Mouse (Mus musculus) frontal cortex, postnatal 14 days (tissue): Measurements from ENCODE around the gene Ccr8.
A peak's percentile ranks its signal among the peaks of the same experiment; 100 is the strongest.
"Not testable (repeated sequence)": the region's sequence is repeated elsewhere in the genome, so short reads cannot be mapped to it uniquely, and the experiment has no call there.

Experiments used
- DNase-seq, 2 experiments: peaks; one replicate each; pipeline ENCODE4 v3.0.0; 2022; ENCODE audit warnings: low spot score in 2 of 2

Gene Ccr8

DNA sequence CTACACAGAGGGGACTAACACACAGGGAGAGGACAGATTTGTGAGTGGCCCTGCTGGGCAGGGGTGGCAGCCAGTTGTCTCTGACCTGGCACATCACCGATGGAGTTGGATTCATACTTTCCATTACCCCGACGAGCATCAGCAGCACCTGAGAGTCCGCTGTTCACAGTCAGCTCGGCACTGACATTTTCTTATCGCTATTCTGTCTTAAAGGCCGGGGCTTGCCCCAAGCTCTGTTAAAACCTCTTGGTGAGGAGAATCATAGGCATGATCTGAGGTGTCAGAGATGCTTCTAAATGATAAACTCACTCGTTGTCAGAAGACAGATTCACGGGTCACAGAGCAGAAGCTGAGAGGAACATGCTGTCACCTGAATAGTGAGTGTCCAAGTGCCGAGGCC, 828 bp upstream of the Ccr8 start:
- DNase-seq, result no peak

DNA sequence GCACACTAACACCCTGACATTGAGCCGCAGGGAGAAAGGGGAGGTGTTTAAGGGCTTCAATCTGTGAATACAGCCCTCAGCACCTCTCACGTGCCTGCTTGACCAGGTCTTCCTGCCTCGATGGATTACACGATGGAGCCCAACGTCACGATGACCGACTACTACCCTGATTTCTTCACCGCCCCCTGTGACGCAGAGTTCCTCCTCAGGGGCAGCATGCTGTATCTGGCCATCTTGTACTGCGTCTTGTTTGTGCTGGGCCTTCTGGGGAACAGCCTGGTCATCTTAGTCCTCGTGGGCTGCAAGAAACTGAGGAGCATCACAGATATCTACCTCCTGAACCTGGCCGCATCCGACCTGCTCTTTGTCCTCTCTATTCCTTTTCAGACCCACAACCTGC, 1.8 kb downstream of the Ccr8 start:
- no peak for DNase-seq

DNA sequence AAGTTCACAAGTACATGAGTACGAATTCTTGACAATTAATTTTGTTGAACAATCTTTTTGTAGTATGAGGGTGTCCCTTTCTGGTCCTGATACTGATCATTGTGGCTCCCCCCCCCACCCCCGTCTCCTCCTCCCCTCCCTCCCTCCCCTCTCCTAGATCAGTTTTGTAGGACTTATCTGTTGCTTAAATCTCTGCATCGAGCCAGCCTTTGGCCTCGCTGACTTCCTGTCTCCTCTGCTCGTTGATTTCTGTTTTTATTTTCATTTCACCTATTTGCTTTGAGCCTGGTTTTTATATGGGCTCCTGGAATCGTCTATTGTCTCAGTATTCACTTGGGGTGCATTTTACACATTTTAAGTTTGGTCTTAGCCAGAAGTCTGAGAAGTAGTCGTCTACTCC, 4.0 kb downstream of the Ccr8 start:
- no peak for DNase-seq

DNA sequence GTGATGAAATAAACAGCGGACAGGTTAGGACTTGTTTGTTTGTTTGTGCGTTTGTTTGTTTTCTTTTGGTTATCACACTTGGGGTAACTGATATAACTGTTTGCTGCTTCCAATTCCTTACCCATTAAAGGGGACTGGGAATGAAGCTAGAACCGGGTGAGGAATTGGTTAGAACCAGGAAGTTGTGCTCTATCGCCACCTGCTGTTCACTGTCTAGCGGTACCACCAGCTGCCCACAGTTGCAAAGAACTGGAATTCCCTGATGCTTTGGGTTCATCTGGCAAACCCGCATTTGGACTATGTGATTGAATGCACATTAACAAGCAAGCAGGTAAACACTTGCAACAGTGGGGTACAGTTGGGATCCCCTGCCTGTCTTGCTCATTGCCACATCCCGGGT, 6.8 kb downstream of the Ccr8 start:
- peak in 1 of 2 experiments; percentile 70 for DNase-seq

DNA sequence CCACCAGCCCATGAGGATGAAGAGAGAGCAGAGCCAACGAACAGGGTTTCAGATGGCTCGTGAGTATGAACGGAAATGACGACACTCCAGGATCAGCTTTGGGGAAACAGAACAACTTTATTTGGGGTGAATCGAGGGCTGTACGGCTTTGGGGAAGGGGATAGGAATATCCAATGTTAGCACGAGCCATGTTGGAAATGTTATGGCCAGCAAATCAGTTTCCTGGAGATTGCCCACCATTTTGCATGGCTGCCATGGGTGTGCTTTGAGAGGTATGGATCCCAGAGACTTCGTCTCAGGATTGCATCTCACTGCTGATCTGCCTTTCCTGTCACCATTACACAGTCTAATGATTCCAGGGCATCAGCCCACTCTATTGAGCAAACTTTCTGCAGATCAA, 7.4 kb downstream of the Ccr8 start:
- no peak for DNase-seq

DNA sequence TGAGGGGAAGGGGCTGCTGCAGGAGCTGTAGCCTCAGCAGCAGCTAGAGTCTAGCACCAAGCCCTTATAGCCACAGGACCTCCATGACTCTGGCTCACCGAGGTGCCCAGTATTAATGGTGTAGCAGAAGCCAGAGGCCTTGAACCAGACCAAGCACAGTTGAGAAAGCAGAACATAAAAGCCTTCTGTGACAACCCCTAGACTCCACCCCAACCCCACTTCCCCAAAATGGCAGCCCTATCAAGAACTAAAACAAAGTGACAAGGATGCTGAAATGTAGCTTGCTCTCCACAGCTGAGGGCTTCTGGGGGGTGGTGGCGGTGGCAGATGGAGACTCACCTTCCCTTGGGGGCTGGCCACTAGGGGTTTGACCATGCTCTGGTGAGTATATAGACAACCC, 9.3 kb downstream of the Ccr8 start:
- DNase-seq, result no peak

DNA sequence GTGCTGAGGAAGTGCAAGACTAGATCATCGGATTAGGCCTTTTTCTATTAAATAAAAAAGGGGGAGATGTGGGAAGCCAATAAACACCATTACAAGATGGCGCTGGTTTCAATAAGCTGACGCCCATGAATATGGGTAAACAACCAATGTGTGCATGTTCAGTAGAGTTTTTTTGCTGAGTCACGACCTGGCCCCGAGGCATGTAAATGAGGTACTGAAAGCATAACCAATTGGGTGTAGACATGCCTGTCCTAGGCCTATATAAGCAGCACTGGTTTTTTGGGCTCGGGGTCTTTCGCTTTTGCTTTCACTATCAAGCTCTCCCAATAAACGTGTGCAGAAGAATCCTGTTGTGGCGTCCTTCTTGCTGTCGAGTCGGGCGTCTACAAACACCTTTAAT, 17.0 kb downstream of the Ccr8 start:
- not testable (repeated sequence) for DNase-seq

DNA sequence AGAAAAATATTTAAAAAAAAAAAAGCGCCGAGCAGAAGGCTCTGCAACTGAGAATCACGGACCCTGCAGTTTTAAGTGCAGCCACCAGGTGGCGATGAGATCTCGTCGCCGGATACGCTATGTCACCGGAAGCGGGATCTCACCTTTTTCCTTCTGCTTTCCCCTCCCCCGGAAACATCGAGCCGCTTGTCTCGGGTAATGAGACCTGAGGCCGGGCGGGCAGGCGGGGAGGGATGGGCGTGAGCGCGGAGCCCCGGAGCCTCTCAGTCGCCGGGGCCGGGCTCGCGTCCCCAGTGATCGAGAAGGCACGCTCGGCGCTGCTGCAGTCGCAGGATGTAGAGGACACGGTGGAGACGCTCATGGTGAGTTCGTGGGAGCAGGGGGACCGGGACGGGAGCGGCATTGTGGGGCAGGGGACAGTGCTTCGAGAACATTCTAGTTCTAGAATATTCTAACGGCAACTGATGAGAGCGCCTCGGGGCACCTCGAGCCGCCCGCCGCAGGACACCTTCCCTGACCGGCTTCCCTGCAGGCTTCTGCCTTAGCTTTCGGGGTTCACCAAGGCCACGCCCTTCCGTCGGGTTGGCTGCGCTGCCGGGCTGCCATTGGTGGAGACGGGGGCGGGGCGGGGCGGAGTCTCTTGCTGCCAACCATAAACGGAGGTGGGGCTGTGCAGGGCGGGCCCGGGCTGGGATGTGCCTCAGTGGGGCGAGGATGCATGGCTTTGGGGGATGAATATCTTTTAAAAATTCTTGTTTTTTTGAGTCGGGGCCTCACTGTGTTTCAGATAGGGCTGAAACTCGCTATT, 18.5 kb downstream of the Ccr8 start, which contains the start of gene Slc25a38:
Slc25a38 (plus strand) TSS at position 164 of the 808 bp plus-strand sequence.
- peak; percentile 91 to 95 for DNase-seq

DNA sequence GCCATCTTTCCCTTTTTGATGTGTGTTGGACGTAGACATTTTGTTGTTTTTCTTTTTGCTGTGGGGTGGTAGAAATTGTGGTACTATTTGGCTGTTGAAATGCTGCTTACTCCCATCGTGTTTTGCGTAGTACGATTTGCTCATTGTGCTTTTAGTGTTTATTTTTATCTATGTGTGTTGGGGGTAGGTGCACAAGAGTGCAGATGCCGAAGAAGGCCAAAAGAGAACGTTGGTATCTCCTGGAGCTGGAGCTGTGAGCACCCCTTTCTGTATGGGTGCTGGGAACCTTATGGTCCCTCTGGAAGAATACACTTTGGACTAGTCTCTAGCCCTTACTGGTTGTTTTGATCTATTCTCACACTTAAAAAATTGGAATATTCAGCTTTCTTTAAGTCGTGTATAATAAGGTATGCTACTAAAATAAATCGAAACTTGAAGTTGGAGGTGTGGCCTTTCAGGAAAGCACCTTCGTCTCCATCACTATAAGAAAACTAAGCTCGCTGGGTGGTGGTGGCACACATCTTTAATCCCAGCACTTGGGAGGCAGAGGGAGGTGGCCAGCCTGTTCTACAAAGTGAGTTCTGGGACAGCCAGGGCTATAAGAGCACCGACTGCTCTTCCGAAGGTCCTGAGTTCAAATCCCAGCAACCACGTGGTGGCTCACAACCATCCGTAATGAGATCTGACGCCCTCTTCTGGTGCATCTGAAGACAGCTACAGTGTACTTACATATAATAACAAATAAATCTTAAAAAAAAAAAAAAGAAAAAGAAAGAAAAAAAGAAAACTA, 19.4 kb downstream of the Ccr8 start:
- DNase-seq, result no peak

DNA sequence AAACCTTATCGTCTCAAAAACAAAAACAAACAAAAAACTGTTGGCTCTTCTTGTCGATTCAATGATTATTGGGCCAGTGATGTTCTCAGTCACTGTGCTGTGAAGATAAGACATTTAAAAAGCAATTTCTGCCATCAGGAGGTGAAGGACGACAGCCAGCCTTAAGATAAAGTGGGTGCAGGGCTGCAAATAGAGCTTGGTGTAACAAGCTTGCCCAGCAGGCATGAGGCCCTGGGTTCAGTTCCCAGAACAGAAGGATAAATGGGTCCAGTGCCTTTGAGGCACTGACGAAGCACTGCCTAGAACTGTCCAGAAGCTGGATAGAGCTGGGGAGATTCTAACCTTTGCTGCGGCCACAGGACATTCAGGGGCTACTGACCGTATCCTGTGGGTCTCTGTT, 20.6 kb downstream of the Ccr8 start:
- DNase-seq, result no peak

DNA sequence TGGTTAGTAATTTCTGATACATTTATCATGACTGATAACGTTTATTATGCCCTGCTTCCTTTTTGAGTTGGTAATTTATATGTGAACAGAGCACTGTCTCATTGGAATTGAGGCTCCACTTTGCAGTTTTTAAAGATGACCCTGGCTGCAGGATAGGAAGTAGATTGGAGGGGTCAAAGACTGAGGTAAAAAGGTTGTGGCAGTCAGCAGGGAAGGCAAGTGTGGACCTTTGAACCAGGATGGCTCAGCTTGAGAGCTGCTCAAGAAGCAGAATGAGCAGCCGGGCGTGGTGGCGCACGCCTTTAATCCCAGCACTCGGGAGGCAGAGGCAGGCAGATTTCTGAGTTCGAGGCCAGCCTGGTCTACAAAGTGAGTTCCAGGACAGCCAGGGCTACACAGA, 21.5 kb downstream of the Ccr8 start:
- no peak for DNase-seq

DNA sequence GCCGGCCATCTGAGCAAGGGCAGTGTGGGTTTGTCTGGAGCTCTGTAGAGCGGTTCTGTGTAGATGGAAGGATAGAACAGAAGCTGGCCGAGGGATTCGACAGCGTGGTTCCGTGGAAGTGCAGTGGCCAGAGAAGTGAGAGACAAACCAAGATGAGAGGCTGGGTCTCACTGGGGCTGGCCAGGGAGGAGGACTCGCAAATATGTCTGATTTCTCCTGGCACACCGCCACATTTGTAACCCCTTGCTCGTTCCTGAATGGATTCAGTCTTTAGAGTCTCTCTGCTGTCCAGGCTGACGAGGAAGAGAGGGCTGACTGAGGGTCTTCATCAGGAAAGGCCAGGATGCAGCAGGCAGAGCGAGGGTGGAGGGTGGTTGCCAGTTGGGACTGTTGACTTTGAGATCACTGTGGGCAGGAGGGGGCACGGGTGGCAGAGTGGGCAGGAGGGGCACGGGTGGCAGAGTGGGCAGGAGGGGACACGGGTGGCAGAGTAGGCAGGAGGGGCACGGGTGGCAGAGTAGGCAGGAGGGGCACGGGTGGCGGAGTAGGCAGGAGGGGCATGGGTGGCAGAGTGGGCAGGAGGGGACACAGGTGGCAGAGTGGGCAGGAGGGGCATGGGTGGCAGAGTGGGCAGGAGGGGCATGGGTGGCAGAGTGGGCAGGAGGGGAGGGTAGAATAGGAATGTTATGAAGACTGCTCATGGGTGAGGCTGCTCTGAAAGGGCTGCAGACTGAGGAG, 22.3 kb downstream of the Ccr8 start:
- DNase-seq, result no peak

DNA sequence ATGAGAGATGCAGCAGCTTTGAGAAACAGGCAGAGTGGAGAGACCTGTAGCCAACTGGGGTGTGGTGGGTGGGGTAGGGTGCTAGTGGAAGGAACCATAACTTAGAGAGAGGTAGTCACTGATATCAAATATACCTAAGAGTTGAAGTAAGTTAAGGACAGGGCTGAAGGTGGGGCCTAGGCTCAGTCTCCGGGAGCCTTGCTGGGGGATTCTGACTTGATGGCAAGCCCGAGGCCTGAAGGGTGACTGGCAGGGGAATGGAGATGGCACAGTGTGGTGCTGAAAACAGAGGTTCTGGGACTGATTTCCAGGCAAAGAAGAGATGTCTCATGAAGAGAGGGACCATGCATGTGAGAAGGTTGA, 22.9 kb downstream of the Ccr8 start:
- no peak for DNase-seq

DNA sequence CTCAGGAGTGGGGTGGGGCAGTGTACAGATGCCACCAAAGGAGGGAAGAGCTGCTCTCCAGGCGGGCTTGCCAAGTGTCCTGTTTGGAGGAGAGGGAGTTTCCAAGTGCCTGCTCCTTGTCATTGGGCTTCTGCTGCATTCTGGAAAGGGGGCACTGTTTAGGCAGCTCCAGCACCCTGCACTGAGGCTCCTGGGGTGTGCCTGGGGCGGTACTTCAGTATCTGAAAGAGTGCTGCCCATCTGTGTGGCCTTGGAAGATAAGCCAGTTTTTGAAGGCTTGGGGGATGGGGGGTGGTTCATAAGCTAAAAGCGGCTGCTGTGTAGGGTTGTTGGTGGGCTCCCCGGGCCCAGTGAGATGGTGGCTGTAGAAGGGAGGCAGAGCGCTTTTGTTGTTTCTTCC, 23.7 kb downstream of the Ccr8 start:
- no peak for DNase-seq

DNA sequence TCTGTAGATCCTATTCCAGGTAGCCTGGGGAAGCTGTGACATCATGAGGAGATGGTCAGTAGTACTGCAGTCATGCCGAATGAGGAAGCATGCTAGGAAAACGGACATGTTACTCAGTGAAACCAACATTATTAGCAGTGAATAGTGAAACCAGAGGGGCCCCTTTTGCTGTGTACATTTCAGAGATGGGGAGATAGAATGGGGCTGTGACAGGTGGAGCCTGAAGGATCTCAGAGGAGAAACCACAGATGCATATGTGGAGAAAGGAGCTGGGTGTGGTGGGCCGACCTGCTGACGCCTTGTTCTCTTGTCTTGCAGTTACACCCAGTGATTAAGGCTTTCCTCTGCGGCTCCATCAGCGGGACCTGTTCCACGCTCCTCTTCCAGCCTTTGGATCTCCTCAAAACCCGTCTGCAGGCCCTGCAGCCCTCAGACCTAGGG, 24.3 kb downstream of the Ccr8 start:
- DNase-seq, result no peak

DNA sequence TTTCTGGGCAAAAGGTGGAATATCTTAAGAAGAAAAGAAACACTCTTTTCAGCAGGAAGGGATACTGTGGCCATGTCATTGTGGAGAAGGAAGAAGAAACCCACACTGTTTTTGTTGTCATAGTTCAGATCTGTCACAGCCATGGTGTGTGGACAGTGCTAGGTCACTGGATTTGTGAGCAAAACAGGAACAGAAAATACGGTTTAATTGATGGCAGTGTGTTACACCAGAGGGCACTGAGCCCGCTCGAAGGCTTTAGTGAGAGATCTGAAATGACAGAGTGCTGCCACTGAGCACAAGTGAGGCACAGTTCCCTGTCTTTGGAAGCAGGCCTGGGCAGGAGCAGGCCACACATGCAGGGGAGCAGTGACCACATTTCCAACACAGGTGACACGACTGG, 26.3 kb downstream of the Ccr8 start:
- no peak for DNase-seq

DNA sequence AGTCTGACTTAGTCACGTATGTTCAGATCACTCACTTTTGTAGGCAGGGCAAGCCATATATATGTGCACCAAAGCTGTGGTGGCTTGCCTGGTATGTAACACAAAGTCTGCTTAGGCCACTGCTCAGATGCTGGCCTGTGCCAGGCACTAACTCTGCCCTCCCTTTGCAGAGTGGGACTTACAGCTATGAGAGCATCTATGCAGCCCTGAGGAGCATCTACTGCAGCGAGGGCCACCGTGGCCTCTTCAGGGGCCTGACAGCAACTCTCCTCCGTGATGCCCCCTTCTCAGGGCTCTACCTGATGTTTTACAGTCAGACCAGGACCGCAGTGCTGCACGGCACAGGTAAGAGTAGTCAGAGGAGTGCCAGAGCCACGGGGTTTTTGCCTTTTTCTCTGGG, 28.6 kb downstream of the Ccr8 start:
- DNase-seq, result no peak

DNA sequence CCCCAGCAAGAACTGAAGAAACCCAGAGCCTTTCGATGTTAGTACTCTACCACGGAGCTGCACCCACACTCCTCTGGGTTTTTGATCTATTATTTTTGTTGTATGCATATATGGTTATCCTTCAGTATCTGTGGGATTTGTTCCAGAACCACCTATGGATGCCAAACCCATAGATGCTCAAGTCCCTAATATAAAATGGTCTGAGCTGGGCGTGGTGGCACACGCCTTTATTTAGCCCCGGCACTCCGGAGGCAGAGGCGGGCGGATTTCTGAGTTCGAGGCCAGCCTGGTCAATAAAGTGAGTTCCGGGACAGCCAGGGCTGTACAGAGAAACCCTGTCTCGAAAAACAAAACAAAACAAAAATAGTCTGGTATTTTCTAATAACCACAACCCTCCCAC, 35.0 kb downstream of the Ccr8 start:
- DNase-seq, result no peak

DNA sequence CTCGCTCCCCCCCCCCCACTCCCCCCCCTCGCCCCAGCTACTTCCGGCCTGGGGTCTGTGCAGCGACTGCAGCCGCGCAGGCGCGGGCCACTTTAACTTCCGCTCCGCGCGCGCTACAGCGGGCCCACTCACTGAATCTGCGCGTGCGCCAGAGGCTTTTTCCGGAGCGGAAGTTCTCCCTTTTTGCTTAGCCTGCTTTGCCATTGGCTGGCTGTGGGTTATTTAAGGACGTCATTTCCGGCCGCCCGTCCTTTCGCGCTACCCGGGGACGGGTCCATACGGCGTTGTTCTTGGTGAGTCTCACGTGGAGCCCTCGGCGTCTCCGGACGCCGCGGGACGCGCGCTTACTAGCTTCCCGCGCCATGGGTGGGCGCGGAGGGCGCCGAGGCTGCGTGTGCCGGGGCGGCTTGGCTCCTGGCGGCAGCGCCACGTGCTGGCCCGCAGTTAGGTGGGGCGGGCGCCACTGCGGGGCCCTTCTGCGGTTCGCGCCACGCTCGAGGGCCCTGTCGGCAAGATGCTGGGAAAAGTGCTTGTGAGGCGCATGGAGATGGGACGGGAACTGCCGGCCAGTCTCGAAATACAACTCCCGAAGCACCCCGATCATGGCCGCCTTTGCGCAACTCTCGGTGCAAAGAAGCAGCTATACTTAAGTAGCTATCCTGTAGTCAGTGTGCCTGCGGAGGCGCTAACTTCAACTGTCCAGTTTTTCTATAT, 35.8 kb downstream of the Ccr8 start, which contains the start of gene Rpsa:
Rpsa (plus strand) TSS at position 152 of the 714 bp plus-strand sequence.
- peak; percentile 95 for DNase-seq

DNA sequence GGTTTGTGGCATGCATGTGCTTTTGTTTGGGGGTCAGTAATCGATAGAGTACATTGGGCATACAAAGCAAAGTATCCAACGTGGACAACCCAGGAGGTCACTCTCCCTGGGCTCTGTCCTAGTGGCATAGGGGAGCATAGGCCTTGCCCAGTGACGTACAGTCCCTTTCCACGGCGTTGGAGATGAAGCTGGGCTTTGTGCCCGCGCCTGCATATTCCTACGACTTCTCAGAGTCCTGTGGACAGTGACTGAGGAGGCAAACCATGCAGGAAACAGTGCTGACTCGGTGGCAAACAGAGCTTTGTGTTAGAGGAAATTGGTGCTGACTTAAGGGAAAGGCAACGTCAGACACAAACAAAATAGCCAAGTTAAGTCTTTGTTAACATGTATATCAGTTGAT, 37.4 kb downstream of the Ccr8 start:
- DNase-seq, result no peak

DNA sequence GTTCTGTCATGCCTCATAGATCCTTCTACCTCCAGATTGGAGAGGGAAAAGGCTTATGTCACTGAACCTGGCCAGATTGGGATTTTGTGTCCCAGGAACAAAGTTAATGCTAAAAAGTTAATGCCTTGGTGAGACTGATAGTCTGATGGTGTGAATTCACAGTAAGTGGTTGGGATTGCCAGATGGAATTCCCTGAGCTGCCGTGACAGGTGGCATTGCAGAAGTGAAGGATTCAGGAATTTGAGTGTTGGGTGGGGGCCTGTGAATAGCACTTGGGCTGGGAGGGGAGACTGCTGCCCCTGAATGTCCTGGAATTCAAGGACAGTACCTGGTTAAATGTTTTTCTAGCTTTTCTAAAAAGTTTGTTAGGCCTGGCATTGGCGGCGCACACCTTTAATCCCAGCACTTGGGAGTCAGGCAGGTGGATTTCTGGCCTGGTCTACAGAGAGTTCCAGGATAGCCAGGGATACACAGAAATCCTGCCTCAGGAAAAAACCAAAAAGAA, 39.9 kb downstream of the Ccr8 start:
- no peak for DNase-seq
